Mouse (Mus musculus): ENCODE measurements around the gene Mcts2.

- TF ChIP-seq POLR2A (IDR thresholded peaks at IDR 0.05; ENCODE audit: control insufficient read depth in 1 of 2, insufficient read depth in 1 of 2, low read depth in 1 of 2, low read length in 2 of 2, poor library complexity in 1 of 2) (no peak), CTCF (IDR thresholded peaks at IDR 0.05 in 2 of 3, conservative IDR thresholded peaks at IDR 0.05 in 1 of 3; ENCODE audit: control insufficient read depth in 1 of 3, insufficient read depth in 1 of 3, low read depth in 2 of 3, low read length in 3 of 3, poor library complexity in 1 of 3, severe bottlenecking in 1 of 3) (no peak), TAL1 (IDR thresholded peaks at IDR 0.05; ENCODE audit: low read length) (no peak), CHD2 (IDR thresholded peaks at IDR 0.05; ENCODE audit: low read length) (no peak), MYC (IDR thresholded peaks at IDR 0.05; ENCODE audit: low read depth, low read length) (no peak), MAFK (IDR thresholded peaks at IDR 0.05; ENCODE audit: borderline replicate concordance, low read depth, low read length) (no peak), SMC3 (IDR thresholded peaks at IDR 0.05; ENCODE audit: low read depth, low read length) (no peak), POLR2AphosphoS5 (IDR thresholded peaks at IDR 0.05; ENCODE audit: borderline replicate concordance, low read depth, low read length) (no peak), MAX (IDR thresholded peaks at IDR 0.05; ENCODE audit: low read length) (no peak), BHLHE40 (IDR thresholded peaks at IDR 0.05; ENCODE audit: borderline replicate concordance, low read depth, low read length) (no peak), HCFC1 (IDR thresholded peaks at IDR 0.05; ENCODE audit: low read depth, low read length) (no peak), ZKSCAN1 (IDR thresholded peaks at IDR 0.05; ENCODE audit: low read depth, low read length) (no peak)
Measured at GRCm38 (mm10) chr2:152724332-152724723, 37.5 kb downstream of the Mcts2 start.
